ENCODE assay signal across 23 mouse cellular contexts in the genomic region with DNA sequence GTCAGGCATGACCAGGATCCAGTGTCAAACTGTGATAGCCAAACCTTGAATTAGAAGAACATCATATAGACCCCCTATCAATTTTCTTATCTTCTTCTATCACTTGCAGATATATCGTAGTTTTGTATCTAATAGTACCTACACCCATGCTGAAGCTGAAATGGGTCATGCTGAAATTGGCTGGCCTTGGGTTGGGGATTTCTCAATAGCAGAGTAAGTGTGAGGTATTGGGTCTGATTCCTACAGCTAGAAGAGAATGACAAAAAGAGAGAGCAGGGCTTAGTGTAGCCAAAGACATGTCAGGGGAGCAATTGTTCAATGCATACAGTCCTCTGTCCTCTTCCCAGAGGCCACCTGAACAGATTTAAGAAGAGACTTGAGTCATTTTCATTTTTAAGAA. TPM values are rescaled to one million over a fixed set of nuclear protein-coding genes. Genes with fewer than 3 reads are reported as not detected.
A peak's percentile ranks its signal among the peaks of the same experiment; 100 is the strongest.
DNase-seq lines count a peak whose midpoint lies in the region; ATAC-seq and TF ChIP-seq lines count a peak whose summit lies in the region.
"Had no signal": no experiment of that assay in that cellular context is flagged by ENCODE, and none has a peak within 500 bp of the region (broad histone marks: within the 10 kb centered on the region; RNA-seq: fewer than 3 reads in every experiment).

No protein-coding gene starts in this region.

- DNase-seq in liver, adult 2 months (ENCODE audit: extremely low read depth, low read depth, low spot score): peak; percentile 70
- no peak for DNase-seq in liver, postnatal 0 days
- DNase-seq in adrenal gland, adult 8-10 months: peak; percentile 56
- DNase-seq in adrenal gland, postnatal 14 days: peak; percentile 38
- DNase-seq in adrenal gland, postnatal 36 days: peak; percentile 35 to 73
- no peak for DNase-seq in urinary bladder, postnatal 4 days (ENCODE audit: low spot score in 2 of 2)
- no peak for DNase-seq in embryo, embryonic 11 days
- DNase-seq in right cerebral cortex, postnatal 10 days (ENCODE audit: low spot score in 2 of 2): no peak
- DNase-seq: cerebellum, adult 11 months; cerebellum, adult 18-20 months; cerebellum, adult 8-10 months; cerebellum, adult 9-11 months; cerebellum, postnatal 14 days had no signal

- no peak for TF ChIP-seq POLR2A in liver, adult 2 months (IDR thresholded peaks at IDR 0.05; ENCODE audit: extremely low read depth, insufficient read depth, low read length)

- H3K4me2 ChIP-seq in liver, postnatal 0 days (ENCODE audit: low read depth, low read length): no peak overlapping the region
- H3K4me2 ChIP-seq: embryonic facial prominence, embryonic 13.5 days; embryonic facial prominence, embryonic 15.5 days; forebrain, embryonic 12.5 days had no signal

- TF ChIP-seq EP300 in liver, postnatal 0 days (IDR thresholded peaks at IDR 0.05; ENCODE audit: low read depth): no peak

- no peak overlapping the region for H3K27ac ChIP-seq in liver, adult 2 months (replicated peaks; ENCODE audit: insufficient read depth, low read depth, low read length)
- no peak overlapping the region for H3K27ac ChIP-seq in liver, postnatal 0 days (ENCODE audit: low read depth)
- H3K27ac ChIP-seq: embryonic facial prominence, embryonic 13.5 days; embryonic facial prominence, embryonic 15.5 days; forebrain, embryonic 10.5 days; forebrain, embryonic 12.5 days had no signal

- no peaks in the 10 kb centered on the region for H3K9me3 ChIP-seq in liver, postnatal 0 days (ENCODE audit: low read length)
- H3K9me3 ChIP-seq: embryonic facial prominence, embryonic 13.5 days; embryonic facial prominence, embryonic 15.5 days; forebrain, embryonic 10.5 days; forebrain, embryonic 12.5 days had no signal

- no peaks in the 10 kb centered on the region; the same call in none of the 2 replicates for H3K4me1 ChIP-seq in liver, adult 2 months (ENCODE audit: control insufficient read depth, insufficient read depth, low read length)
- H3K4me1 ChIP-seq in liver, postnatal 0 days (ENCODE audit: insufficient read depth): peaks cover 8% of the 10 kb centered on the region; the same call in 1 of the 2 replicates
- H3K4me1 ChIP-seq: embryonic facial prominence, embryonic 13.5 days; embryonic facial prominence, embryonic 15.5 days; forebrain, embryonic 10.5 days; forebrain, embryonic 12.5 days had no signal

- 19% methylated on average over 1 of the region's 1 CpGs for WGBS in liver, adult 2 months
- 73% methylated on average over 1 of the region's 1 CpGs for WGBS in liver, postnatal 0 days (ENCODE audit: insufficient replicate concordance)

- H3K79me2 ChIP-seq in liver, adult 2 months (ENCODE audit: control insufficient read depth, insufficient read depth, low read length): no peaks in the 10 kb centered on the region

- H3K4me3 ChIP-seq in liver, adult 2 months (ENCODE audit: insufficient read depth, low read depth, low read length): no peak overlapping the region
- H3K4me3 ChIP-seq in liver, postnatal 0 days (ENCODE audit: low read depth, low read length): no peak overlapping the region
- H3K4me3 ChIP-seq: embryonic facial prominence, embryonic 13.5 days; embryonic facial prominence, embryonic 15.5 days; erythroblast, embryonic 14.5 days; forebrain, embryonic 10.5 days; forebrain, embryonic 12.5 days had no signal

- H3K27me3 ChIP-seq in liver, adult 2 months (ENCODE audit: control insufficient read depth, insufficient read depth, low read length): no peaks in the 10 kb centered on the region
- no peaks in the 10 kb centered on the region for H3K27me3 ChIP-seq in liver, postnatal 0 days (ENCODE audit: insufficient read depth, low read length)
- H3K27me3 ChIP-seq: embryonic facial prominence, embryonic 13.5 days; embryonic facial prominence, embryonic 15.5 days; forebrain, embryonic 12.5 days had no signal

- ATAC-seq in liver, postnatal 0 days: no peak
- ATAC-seq: forebrain, embryonic 14.5 days; forebrain, embryonic 16.5 days had no signal

- no peak for TF ChIP-seq CTCF in liver, adult 2 months (IDR thresholded peaks at IDR 0.05; ENCODE audit: low read depth, low read length)
- TF ChIP-seq CTCF in liver, postnatal 0 days (IDR thresholded peaks at IDR 0.05; ENCODE audit: low read depth): no peak

- no peaks in the 10 kb centered on the region for H3K36me3 ChIP-seq in liver, adult 2 months (ENCODE audit: control insufficient read depth, insufficient read depth, low read length)
- no peaks in the 10 kb centered on the region for H3K36me3 ChIP-seq in liver, postnatal 0 days (replicated peaks; ENCODE audit: insufficient read depth, low read length)
- H3K36me3 ChIP-seq: embryonic facial prominence, embryonic 13.5 days; embryonic facial prominence, embryonic 15.5 days; forebrain, embryonic 10.5 days; forebrain, embryonic 12.5 days had no signal

- H3K9ac ChIP-seq in liver, adult 2 months (ENCODE audit: low read depth, low read length): no peak overlapping the region
- H3K9ac ChIP-seq in liver, postnatal 0 days (replicated peaks): no peak overlapping the region
- H3K9ac ChIP-seq: embryonic facial prominence, embryonic 13.5 days; embryonic facial prominence, embryonic 15.5 days; forebrain, embryonic 12.5 days had no signal

RNA-seq across cellular contexts. Expression of a gene that starts 18.0 kb away (rescaled TPM):
- total RNA-seq in liver, adult 2 months (2014; rRNA removed): not detected in 2 replicates
- not detected in 2 replicates for polyA plus RNA-seq in liver, adult 2 months (2012; rRNA removed)
- polyA plus RNA-seq in liver, postnatal 0 days (2015; fragmentation: Nextera tagmentation; extraction: Ambion mirVana): 0.02 TPM in 1 of 2 replicates, not detected in the other
- total RNA-seq in adrenal gland, adult 8-10 months (2022): under 1 TPM in 1 of 4 experiments, not detected in 3; 0.12 TPM
- total RNA-seq in adrenal gland, postnatal 14 days (2021): 0.08 TPM in 1 of 2 replicates, not detected in the other
- total RNA-seq in adrenal gland, postnatal 36 days (2021): under 1 TPM in 1 of 2 experiments, not detected in 1; 0.49 TPM
- total RNA-seq: MEL had no signal
- polyA plus RNA-seq: C2C12; embryonic facial prominence, embryonic 11.5 days; embryonic facial prominence, embryonic 13.5 days; embryonic facial prominence, embryonic 15.5 days; forebrain, embryonic 10.5 days; forebrain, embryonic 12.5 days; forebrain, embryonic 14.5 days; forebrain, embryonic 16.5 days had no signal

RNA-seq across cellular contexts. Expression of a gene that starts 59.4 kb away (rescaled TPM):
- 126 and 178 TPM in 2 replicates for total RNA-seq in liver, adult 2 months (2014; rRNA removed)
- 21.4 and 23.5 TPM in 2 replicates for polyA plus RNA-seq in liver, adult 2 months (2012; rRNA removed)
- polyA plus RNA-seq in liver, postnatal 0 days (2015; fragmentation: Nextera tagmentation; extraction: Ambion mirVana): 25.3 and 26.5 TPM in 2 replicates
- 100 to 1,000 TPM in 2 of 4 experiments, 10 to 100 TPM in 2; 38.3 to 158 (median 100) TPM for total RNA-seq in adrenal gland, adult 8-10 months (2022)
- total RNA-seq in adrenal gland, postnatal 14 days (2021): 62.0 and 103 TPM in 2 replicates
- 100 to 1,000 TPM; 136 to 162 TPM for total RNA-seq in adrenal gland, postnatal 36 days (2021)

Comparison
In these comparisons a context has a peak if more than half of its experiments do, and no peak if none do; other contexts are left out.
1. DNase-seq: peak in liver, adult 2 months (single experiment), adrenal gland, adult 8-10 months (single experiment), adrenal gland, postnatal 14 days (single experiment) and adrenal gland, postnatal 36 days (2 of 2); none in liver, postnatal 0 days (single experiment), urinary bladder, postnatal 4 days (0 of 2), embryo, embryonic 11 days (single experiment) and right cerebral cortex, postnatal 10 days (0 of 2).